17 mouse cellular contexts compared by ENCODE assay signal in the genomic region with DNA sequence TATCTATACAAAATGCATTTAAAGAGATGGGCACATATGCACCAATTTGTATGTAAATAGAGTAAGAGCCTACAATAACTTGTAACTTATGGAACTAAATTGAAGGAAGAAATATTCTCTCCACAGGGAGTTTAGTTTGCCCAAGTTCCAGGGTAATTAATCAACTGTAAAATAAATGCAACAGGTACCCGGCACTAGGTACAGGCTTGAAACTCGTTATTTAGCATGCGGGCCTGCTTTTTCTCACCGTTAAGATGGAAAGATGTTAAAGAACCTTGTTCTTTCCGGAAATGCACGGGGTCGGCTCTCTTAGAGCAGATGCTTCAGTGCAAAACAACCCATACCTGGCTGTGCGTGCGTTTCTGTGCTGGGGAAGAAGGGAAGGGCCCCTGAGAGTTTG. TPM values are rescaled to one million over a fixed set of nuclear protein-coding genes. Genes with fewer than 3 reads are reported as not detected.
A peak's percentile ranks its signal among the peaks of the same experiment; 100 is the strongest.
DNase-seq lines count a peak whose midpoint lies in the region; ATAC-seq and TF ChIP-seq lines count a peak whose summit lies in the region.
"Had no signal": no experiment of that assay in that cellular context is flagged by ENCODE, and none has a peak within 500 bp of the region (broad histone marks: within the 10 kb centered on the region; RNA-seq: fewer than 3 reads in every experiment).

No protein-coding gene starts in this region.

- intact Hi-C loops in gastrocnemius, adult 2 months (cut with DNase I): no loop called here

- H3K27me3 ChIP-seq in kidney, embryonic 16.5 days (ENCODE audit: insufficient read depth, low read length): peaks cover 85% of the 10 kb centered on the region
- H3K27me3 ChIP-seq in forebrain, embryonic 11.5 days (ENCODE audit: control insufficient read depth, insufficient read depth, low read length): peaks cover under 1% of the 10 kb centered on the region; the same call in 1 of the 2 replicates
- no peaks in the 10 kb centered on the region; the same call in 1 of the 2 replicates for H3K27me3 ChIP-seq in hindbrain, embryonic 16.5 days (replicated peaks; ENCODE audit: control insufficient read depth, insufficient read depth, low read length)
- peaks cover 28% of the 10 kb centered on the region for H3K27me3 ChIP-seq in neural tube, embryonic 13.5 days

- peak overlapping the region; percentile 32 for H3K4me3 ChIP-seq in kidney, embryonic 16.5 days (ENCODE audit: low read length)
- H3K4me3 ChIP-seq in forebrain, embryonic 11.5 days (ENCODE audit: low read depth, low read length): peak overlapping the region; percentile 36
- H3K4me3 ChIP-seq in hindbrain, embryonic 16.5 days (ENCODE audit: low read length): peak overlapping the region; percentile 26
- H3K4me3 ChIP-seq in neural tube, embryonic 13.5 days: peak overlapping the region; percentile 32
- no peak overlapping the region for H3K4me3 ChIP-seq in gastrocnemius, adult 2 months
- H3K4me3 ChIP-seq: heart, embryonic 15.5 days; limb, embryonic 12.5 days; megakaryocyte, embryonic 14.5 days had no signal

- peak overlapping the region; percentile 53; the same call in 1 of the 2 replicates for H3K9ac ChIP-seq in kidney, embryonic 16.5 days (replicated peaks; ENCODE audit: low read length)
- peak overlapping the region; percentile 71 for H3K9ac ChIP-seq in forebrain, embryonic 11.5 days (ENCODE audit: low read length)
- peak overlapping the region; percentile 41 for H3K9ac ChIP-seq in hindbrain, embryonic 16.5 days (ENCODE audit: low read depth, low read length)
- peak overlapping the region; percentile 69 for H3K9ac ChIP-seq in neural tube, embryonic 13.5 days
- H3K9ac ChIP-seq: heart, embryonic 15.5 days; limb, embryonic 12.5 days had no signal

- peaks cover 6% of the 10 kb centered on the region for H3K4me1 ChIP-seq in kidney, embryonic 16.5 days (ENCODE audit: insufficient read depth, low read length)
- H3K4me1 ChIP-seq in forebrain, embryonic 11.5 days (replicated peaks; ENCODE audit: control insufficient read depth, insufficient read depth, low read length): peaks cover 31% of the 10 kb centered on the region
- H3K4me1 ChIP-seq in hindbrain, embryonic 16.5 days (ENCODE audit: control insufficient read depth, insufficient read depth, low read depth, low read length): peaks cover 21% of the 10 kb centered on the region
- H3K4me1 ChIP-seq in neural tube, embryonic 13.5 days (replicated peaks): peaks cover 75% of the 10 kb centered on the region

- 3% methylated on average over 9 of the region's 9 CpGs for WGBS in kidney, embryonic 16.5 days
- WGBS in forebrain, embryonic 11.5 days: 1% methylated on average over 9 of the region's 9 CpGs
- WGBS in hindbrain, embryonic 16.5 days: 7% methylated on average over 9 of the region's 9 CpGs
- 3% methylated on average over 9 of the region's 9 CpGs for WGBS in neural tube, embryonic 13.5 days

- H3K9me3 ChIP-seq in kidney, embryonic 16.5 days (ENCODE audit: low read length): no peaks in the 10 kb centered on the region
- H3K9me3 ChIP-seq in forebrain, embryonic 11.5 days (ENCODE audit: control insufficient read depth, low read length): no peaks in the 10 kb centered on the region
- no peaks in the 10 kb centered on the region for H3K9me3 ChIP-seq in hindbrain, embryonic 16.5 days (ENCODE audit: control insufficient read depth, low read length)
- H3K9me3 ChIP-seq in neural tube, embryonic 13.5 days: no peaks in the 10 kb centered on the region
- H3K9me3 ChIP-seq: heart, embryonic 15.5 days; limb, embryonic 12.5 days had no signal

- no peak for TF ChIP-seq CTCF in gastrocnemius, adult 2 months (IDR thresholded peaks at IDR 0.05)

- H3K36me3 ChIP-seq in kidney, embryonic 16.5 days (ENCODE audit: insufficient read depth, low read length): no peaks in the 10 kb centered on the region
- peaks cover 2% of the 10 kb centered on the region; the same call in 1 of the 2 replicates for H3K36me3 ChIP-seq in forebrain, embryonic 11.5 days (ENCODE audit: control insufficient read depth, insufficient read depth, low read length)
- no peaks in the 10 kb centered on the region for H3K36me3 ChIP-seq in hindbrain, embryonic 16.5 days (ENCODE audit: control insufficient read depth, insufficient read depth, low read length)
- 0 out of 2 replicates have a peak, but pooled peaks cover 2% of the 10 kb centered on the region for H3K36me3 ChIP-seq in neural tube, embryonic 13.5 days
- H3K36me3 ChIP-seq: heart, embryonic 15.5 days; limb, embryonic 12.5 days had no signal

- no peak for DNase-seq in kidney, postnatal 25 days
- DNase-seq in forebrain, embryonic 11.5 days (ENCODE audit: low spot score): no peak
- DNase-seq in layer of hippocampus, adult 8-10 months (ENCODE audit: low spot score in 2 of 2): no peak
- DNase-seq in c-Kit-positive CD71-positive TER-119-positive erythroid progenitor cells, embryonic 14.5 days (ENCODE audit: low spot score): no peak
- DNase-seq in gastrocnemius, adult 2 months: no peak
- DNase-seq: lung, adult 2 months; thymus, adult 18-20 months had no signal

- H3K4me2 ChIP-seq in kidney, embryonic 16.5 days (replicated peaks; ENCODE audit: low read depth, low read length): peak overlapping the region; percentile 37
- H3K4me2 ChIP-seq in forebrain, embryonic 11.5 days (ENCODE audit: low read depth, low read length, severe bottlenecking): peak overlapping the region; percentile 68
- H3K4me2 ChIP-seq in hindbrain, embryonic 16.5 days (ENCODE audit: low read length): peak overlapping the region; percentile 55
- H3K4me2 ChIP-seq in neural tube, embryonic 13.5 days: peak overlapping the region; percentile 63
- H3K4me2 ChIP-seq: heart, embryonic 15.5 days; limb, embryonic 12.5 days had no signal

- no peak; the same call in 1 of the 2 replicates for ATAC-seq in kidney, embryonic 16.5 days (ENCODE audit: low FRiP score, low TSS enrichment)
- ATAC-seq in forebrain, embryonic 11.5 days (replicated peaks; ENCODE audit: low FRiP score): no peak
- no peak for ATAC-seq in hindbrain, embryonic 16.5 days
- no peak for ATAC-seq in neural tube, embryonic 13.5 days (ENCODE audit: low read depth)
- ATAC-seq: intestine, postnatal 0 days had no signal

- H3K27ac ChIP-seq in kidney, embryonic 16.5 days (ENCODE audit: low read length): peak overlapping the region; percentile 85
- H3K27ac ChIP-seq in forebrain, embryonic 11.5 days (ENCODE audit: low read depth, low read length): peak overlapping the region; percentile 91
- no peak overlapping the region for H3K27ac ChIP-seq in hindbrain, embryonic 16.5 days (ENCODE audit: low read depth, low read length)
- H3K27ac ChIP-seq in neural tube, embryonic 13.5 days (replicated peaks): peak overlapping the region; percentile 81
- H3K27ac ChIP-seq in gastrocnemius, adult 2 months: no peak overlapping the region
- H3K27ac ChIP-seq: heart, embryonic 15.5 days; limb, embryonic 12.5 days had no signal

RNA-seq across cellular contexts. Expression of gene Pou3f3, which starts 7.4 kb away (rescaled TPM):
- 7.6 and 8.4 TPM in 2 replicates for polyA plus RNA-seq in kidney, embryonic 16.5 days (2015; fragmentation: Nextera tagmentation; extraction: Ambion mirVana)
- polyA plus RNA-seq in forebrain, embryonic 11.5 days (2014; fragmentation: Nextera tagmentation; extraction: Ambion mirVana): 28.5 and 29.3 TPM in 2 replicates
- polyA plus RNA-seq in hindbrain, embryonic 16.5 days (2015; fragmentation: Nextera tagmentation; extraction: Ambion mirVana): 8.4 and 9.5 TPM in 2 replicates
- polyA plus RNA-seq in neural tube, embryonic 13.5 days (2015; fragmentation: Nextera tagmentation; extraction: Ambion mirVana): 10.5 and 12.2 TPM in 2 replicates
- 10 to 100 TPM; 52.0 to 63.0 (median 56.3) TPM for total RNA-seq in layer of hippocampus, adult 8-10 months (2022)
- not detected for total RNA-seq in gastrocnemius, adult 2 months (2021)
- total RNA-seq: gastrocnemius, adult 18-20 months had no signal
- polyA plus RNA-seq: C2C12; spleen, adult 2 months had no signal

Comparison
In these comparisons a context has a peak if more than half of its experiments do, and no peak if none do; other contexts are left out.
1. H3K27ac ChIP-seq: peak in kidney, embryonic 16.5 days (single experiment), forebrain, embryonic 11.5 days (single experiment) and neural tube, embryonic 13.5 days (single experiment); none in hindbrain, embryonic 16.5 days (single experiment) and gastrocnemius, adult 2 months (single experiment).
2. Peak in every context shown above with its lines, with median percentiles within 50 percentile points of each other: H3K4me2 ChIP-seq and H3K9ac ChIP-seq.